In genomic region chr12:40445206-40445605, GRCm38 (mm10) we compare ENCODE assay signal across 8 mouse cellular contexts. TPM values are rescaled to one million over a fixed set of nuclear protein-coding genes. Genes with fewer than 3 reads are reported as not detected.
DNase-seq lines count a peak whose midpoint lies in the region; ATAC-seq and TF ChIP-seq lines count a peak whose summit lies in the region.

No protein-coding gene starts in this region.

- WGBS in heart, embryonic 10.5 days = 2% methylated on average over 16 of the region's 16 CpGs
- 2% methylated on average over 16 of the region's 16 CpGs for WGBS in forebrain, postnatal 0 days
- WGBS in limb, embryonic 15.5 days = 2% methylated on average over 16 of the region's 16 CpGs
- WGBS in neural tube, embryonic 12.5 days = under 1% methylated on average over 16 of the region's 16 CpGs

- H3K27ac ChIP-seq in heart, embryonic 10.5 days = peak overlapping the region; percentile 88
- no peak overlapping the region for H3K27ac ChIP-seq in forebrain, postnatal 0 days (ENCODE audit: low read depth, low read length)
- peak overlapping the region; percentile 59 for H3K27ac ChIP-seq in limb, embryonic 15.5 days
- H3K27ac ChIP-seq in neural tube, embryonic 12.5 days = no peak overlapping the region

- H3K4me1 ChIP-seq in heart, embryonic 10.5 days = peaks cover 34% of the 10 kb centered on the region
- H3K4me1 ChIP-seq in forebrain, postnatal 0 days (ENCODE audit: insufficient read depth) = peaks cover 12% of the 10 kb centered on the region; the same call in 1 of the 2 replicates
- H3K4me1 ChIP-seq in limb, embryonic 15.5 days = peaks cover 21% of the 10 kb centered on the region
- H3K4me1 ChIP-seq in neural tube, embryonic 12.5 days = peaks cover 19% of the 10 kb centered on the region

- no peaks in the 10 kb centered on the region for H3K9me3 ChIP-seq in heart, embryonic 10.5 days
- H3K9me3 ChIP-seq in forebrain, postnatal 0 days (ENCODE audit: low read length) = no peaks in the 10 kb centered on the region
- no peaks in the 10 kb centered on the region for H3K9me3 ChIP-seq in limb, embryonic 15.5 days
- no peaks in the 10 kb centered on the region for H3K9me3 ChIP-seq in neural tube, embryonic 12.5 days

- H3K27me3 ChIP-seq in heart, embryonic 10.5 days (ENCODE audit: insufficient read depth, poor library complexity, severe bottlenecking) = no peaks in the 10 kb centered on the region
- no peaks in the 10 kb centered on the region for H3K27me3 ChIP-seq in forebrain, postnatal 0 days (ENCODE audit: insufficient read depth, low read length)
- H3K27me3 ChIP-seq in limb, embryonic 15.5 days = no peaks in the 10 kb centered on the region
- no peaks in the 10 kb centered on the region for H3K27me3 ChIP-seq in neural tube, embryonic 12.5 days (replicated peaks)

- H3K4me3 ChIP-seq in heart, embryonic 10.5 days = peak overlapping the region; percentile 87
- peak overlapping the region; percentile 93 for H3K4me3 ChIP-seq in forebrain, postnatal 0 days (ENCODE audit: low read depth, low read length)
- peak overlapping the region; percentile 81 for H3K4me3 ChIP-seq in limb, embryonic 15.5 days
- H3K4me3 ChIP-seq in neural tube, embryonic 12.5 days = peak overlapping the region; percentile 82

- intact Hi-C loops in heart, postnatal 36 days (cut with DNase I) = loop anchor here (5.0 to 10.0 kb wide), 6 partner anchors 37 to 410 kb away; partner anchors contain the start of gene Arl4a

- no peaks in the 10 kb centered on the region for H3K36me3 ChIP-seq in heart, embryonic 10.5 days
- no peaks in the 10 kb centered on the region for H3K36me3 ChIP-seq in forebrain, postnatal 0 days (ENCODE audit: insufficient read depth)
- H3K36me3 ChIP-seq in limb, embryonic 15.5 days = no peaks in the 10 kb centered on the region
- no peaks in the 10 kb centered on the region for H3K36me3 ChIP-seq in neural tube, embryonic 12.5 days

- peak overlapping the region; percentile 63 for H3K4me2 ChIP-seq in forebrain, postnatal 0 days (ENCODE audit: low read depth)
- peak overlapping the region; percentile 75 for H3K4me2 ChIP-seq in limb, embryonic 15.5 days
- peak overlapping the region; percentile 78 for H3K4me2 ChIP-seq in neural tube, embryonic 12.5 days (replicated peaks)

- peak; percentile 8 for ATAC-seq in forebrain, postnatal 0 days
- ATAC-seq in limb, embryonic 15.5 days (ENCODE audit: insufficient number of reproducible peaks, low FRiP score, low TSS enrichment, low read depth) = 0 out of 2 replicates have a peak, but pooled peaks have one; percentile 37
- peak; percentile 7 for ATAC-seq in neural tube, embryonic 12.5 days (ENCODE audit: low FRiP score, low read depth)

- H3K9ac ChIP-seq in forebrain, postnatal 0 days = peak overlapping the region; percentile 68
- peak overlapping the region; percentile 44 for H3K9ac ChIP-seq in limb, embryonic 15.5 days
- peak overlapping the region; percentile 66 for H3K9ac ChIP-seq in neural tube, embryonic 12.5 days

- TF ChIP-seq CTCF in forebrain, postnatal 0 days (IDR thresholded peaks at IDR 0.05; ENCODE audit: low read depth) = no peak

- DNase-seq in heart, embryonic 10.5 days (ENCODE audit: low spot score) = no peak
- no peak for DNase-seq in heart, postnatal 36 days
- peak; percentile 34 for DNase-seq in WW6 (ENCODE audit: low read depth, low spot score)
- no peak for DNase-seq in forebrain, postnatal 0 days
- DNase-seq in right cerebral cortex, postnatal 10 days (ENCODE audit: low spot score in 2 of 2) = no peak
- DNase-seq in cerebellum, postnatal 36 days = no peak

RNA-seq across cellular contexts. Expression of gene Zfp277, which starts 0.5 kb away (rescaled TPM):
- 32.4 and 38.9 TPM in 2 replicates for polyA plus RNA-seq in heart, embryonic 10.5 days (2016; fragmentation: Nextera tagmentation; extraction: Ambion mirVana)
- total RNA-seq in heart, postnatal 36 days (2021) = 10 to 100 TPM; 12.0 to 13.6 TPM
- total RNA-seq in forebrain, postnatal 0 days (2014; rRNA removed) = 31.8 and 34.4 TPM in 2 replicates
- polyA plus RNA-seq in forebrain, postnatal 0 days (2015; fragmentation: Nextera tagmentation; extraction: Ambion mirVana) = 30.7 and 31.6 TPM in 2 replicates
- 33.7 and 35.2 TPM in 2 replicates for polyA plus RNA-seq in limb, embryonic 15.5 days (2015; fragmentation: Nextera tagmentation; extraction: Ambion mirVana)
- 30.7 and 31.2 TPM in 2 replicates for polyA plus RNA-seq in neural tube, embryonic 12.5 days (2016; fragmentation: Nextera tagmentation; extraction: Ambion mirVana)

RNA-seq across cellular contexts. Expression of gene Dock4, which starts 0.5 kb away (rescaled TPM):
- polyA plus RNA-seq in heart, embryonic 10.5 days (2016; fragmentation: Nextera tagmentation; extraction: Ambion mirVana) = 7.4 and 10.5 TPM in 2 replicates
- total RNA-seq in heart, postnatal 36 days (2021) = 10 to 100 TPM; 11.2 to 11.7 TPM
- total RNA-seq in forebrain, postnatal 0 days (2014; rRNA removed) = 27.5 and 30.9 TPM in 2 replicates
- polyA plus RNA-seq in forebrain, postnatal 0 days (2015; fragmentation: Nextera tagmentation; extraction: Ambion mirVana) = 3.6 and 10.5 TPM in 2 replicates
- polyA plus RNA-seq in limb, embryonic 15.5 days (2015; fragmentation: Nextera tagmentation; extraction: Ambion mirVana) = 11.0 and 13.6 TPM in 2 replicates
- polyA plus RNA-seq in neural tube, embryonic 12.5 days (2016; fragmentation: Nextera tagmentation; extraction: Ambion mirVana) = 40.2 and 42.7 TPM in 2 replicates

Comparison
In these comparisons a context has a peak if more than half of its experiments do, and no peak if none do; other contexts are left out.
1. H3K27ac ChIP-seq: peak in heart, embryonic 10.5 days (single experiment) and limb, embryonic 15.5 days (single experiment); none in forebrain, postnatal 0 days (single experiment) and neural tube, embryonic 12.5 days (single experiment).
2. Peak in every context shown above with its lines, with median percentiles within 50 percentile points of each other: H3K4me3 ChIP-seq, ATAC-seq, H3K4me2 ChIP-seq and H3K9ac ChIP-seq.